Mouse (Mus musculus) erythroblast, embryonic 14.5 days (primary cell): ENCODE results near the gene Pecam1.

Source experiments
- GATA1 ChIP-seq: IDR thresholded peaks from 2 replicates; pipeline ENCODE4 v1.6.1; 2012; ENCODE audit warnings: low read length, inconsistent platforms, mixed read lengths
- TAL1 ChIP-seq: IDR thresholded peaks from 3 replicates; pipeline ENCODE4 v1.6.1; 2012; ENCODE audit warnings: low read length, inconsistent platforms, mixed read lengths

GRCm38 (mm10) chr11:106612961-106613637 is 137.3 kb downstream of the Pecam1 start, which contains the start of gene Tex2:
- no peak for TF ChIP-seq GATA1
- TF ChIP-seq TAL1 = no peak
